Mouse (Mus musculus): Measurements from ENCODE around the gene Zfhx3. TPM values are rescaled to one million over a fixed set of nuclear protein-coding genes. Genes with fewer than 3 reads are reported as not detected.

Zfhx3 gene
- polyA plus RNA-seq, 1 experiment from 2014 or later, result 19.8 TPM

- no peaks in the 10 kb centered on the region for H3K4me1 ChIP-seq (ENCODE audit: insufficient read depth)
- TF ChIP-seq CTCF (IDR thresholded peaks at IDR 0.05; ENCODE audit: low read depth), result no peak
- no peaks in the 10 kb centered on the region for H3K27me3 ChIP-seq (ENCODE audit: insufficient read depth, low read length)
- H3K9ac ChIP-seq, result no peak overlapping the region
- H3K27ac ChIP-seq (ENCODE audit: low read depth), result no peak overlapping the region
- no peak overlapping the region for H3K4me2 ChIP-seq
- 87% methylated on average over 2 of the region's 2 CpGs for WGBS
- H3K36me3 ChIP-seq (ENCODE audit: insufficient read depth), result no peaks in the 10 kb centered on the region
- no peaks in the 10 kb centered on the region for H3K9me3 ChIP-seq (ENCODE audit: low read depth, low read length)
- no peak overlapping the region for H3K4me3 ChIP-seq (ENCODE audit: low read depth, low read length)
- ATAC-seq (ENCODE audit: insufficient read depth), result no peak
- no peak for DNase-seq
Measured at GRCm38 (mm10) chr8:108637887-108638286, 695.4 kb downstream of the Zfhx3 start.

DNA sequence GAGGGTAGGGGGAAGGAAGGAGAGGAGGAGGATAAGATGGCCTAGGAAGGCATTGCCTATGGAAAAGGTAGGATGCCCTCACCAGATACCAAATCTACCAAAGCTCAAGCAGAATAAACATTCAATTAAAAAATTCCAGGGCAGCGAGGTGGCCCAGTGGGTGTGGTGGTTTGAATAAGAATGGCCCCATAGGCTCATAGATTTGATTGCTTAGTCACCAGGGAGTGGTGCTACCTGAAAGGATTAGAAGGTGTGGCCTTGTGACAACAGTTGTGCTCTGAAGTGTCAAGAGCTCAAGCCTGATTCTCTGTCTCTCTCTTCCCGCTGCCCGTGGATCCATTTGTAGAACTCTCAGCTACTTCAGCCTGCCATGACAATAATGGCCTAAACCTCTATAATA, 703.2 kb downstream of the Zfhx3 start:
- no peak for DNase-seq
- no peak overlapping the region for H3K9ac ChIP-seq
- no peak overlapping the region for H3K4me3 ChIP-seq (ENCODE audit: low read depth, low read length)
- no peak for TF ChIP-seq CTCF (IDR thresholded peaks at IDR 0.05; ENCODE audit: low read depth)
- H3K9me3 ChIP-seq (ENCODE audit: low read depth, low read length), result no peaks in the 10 kb centered on the region
- H3K27ac ChIP-seq (ENCODE audit: low read depth), result no peak overlapping the region
- H3K27me3 ChIP-seq (ENCODE audit: insufficient read depth, low read length), result no peaks in the 10 kb centered on the region
- H3K4me2 ChIP-seq, result no peak overlapping the region
- H3K4me1 ChIP-seq (ENCODE audit: insufficient read depth), result peaks cover 11% of the 10 kb centered on the region; the same call in 1 of the 2 replicates
- 67% methylated on average over 3 of the region's 3 CpGs for WGBS
- H3K36me3 ChIP-seq (ENCODE audit: insufficient read depth), result no peaks in the 10 kb centered on the region
- no peak for ATAC-seq (ENCODE audit: insufficient read depth)

DNA sequence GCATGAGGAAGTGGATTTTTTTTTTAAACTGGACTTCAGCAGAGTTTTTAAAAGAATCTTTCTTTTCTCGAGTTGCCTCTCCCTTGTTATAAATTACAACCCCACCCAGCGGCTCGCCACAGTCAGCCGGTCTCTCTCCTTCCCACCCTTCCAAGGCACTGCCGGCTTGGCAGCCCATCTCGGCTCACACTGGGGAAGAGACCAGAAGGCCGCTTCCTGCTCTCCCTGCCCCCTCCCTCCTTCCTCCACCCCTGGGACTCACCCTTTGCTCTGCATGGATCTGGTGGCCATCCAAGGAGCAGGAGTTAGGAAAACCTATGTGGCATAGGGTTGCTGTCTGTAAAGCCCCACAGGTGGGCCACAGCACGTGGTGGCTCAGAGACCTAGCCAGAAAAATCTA, 705.1 kb downstream of the Zfhx3 start:
- peak; percentile 86 for ATAC-seq (ENCODE audit: insufficient read depth)
- no peak overlapping the region; the same call in 1 of the 2 replicates for H3K9ac ChIP-seq
- no peaks in the 10 kb centered on the region for H3K9me3 ChIP-seq (ENCODE audit: low read depth, low read length)
- 23% methylated on average over 8 of the region's 8 CpGs for WGBS
- H3K36me3 ChIP-seq (ENCODE audit: insufficient read depth), result no peaks in the 10 kb centered on the region
- peak overlapping the region; percentile 3; the same call in 1 of the 2 replicates for H3K4me2 ChIP-seq
- no peak overlapping the region for H3K4me3 ChIP-seq (ENCODE audit: low read depth, low read length)
- peak overlapping the region; percentile 68 for H3K27ac ChIP-seq (ENCODE audit: low read depth)
- no peaks in the 10 kb centered on the region for H3K27me3 ChIP-seq (ENCODE audit: insufficient read depth, low read length)
- DNase-seq, result peak; percentile 77
- TF ChIP-seq CTCF (IDR thresholded peaks at IDR 0.05; ENCODE audit: low read depth), result no peak
- H3K4me1 ChIP-seq (ENCODE audit: insufficient read depth), result peaks cover 11% of the 10 kb centered on the region; the same call in 1 of the 2 replicates

DNA sequence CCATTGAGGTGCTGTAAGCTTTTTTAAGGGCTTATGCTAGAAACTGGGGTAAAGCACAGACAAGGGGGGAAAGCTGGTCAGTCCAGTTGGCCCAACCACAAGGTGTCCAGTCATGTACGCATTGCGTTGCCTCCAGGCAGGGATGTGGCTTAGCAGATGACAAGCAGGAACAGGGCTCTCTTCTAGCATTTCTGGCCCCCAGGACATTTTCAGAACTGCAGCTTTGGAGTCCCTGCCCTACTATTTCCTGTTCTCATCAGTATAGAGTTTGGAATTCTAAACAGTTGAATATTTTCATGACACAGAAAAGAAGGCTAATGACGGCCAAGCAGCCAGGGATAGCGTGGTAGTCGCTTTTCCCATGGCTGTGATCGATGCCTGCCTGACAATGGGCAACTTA, 706.5 kb downstream of the Zfhx3 start:
- no peak for TF ChIP-seq CTCF (IDR thresholded peaks at IDR 0.05; ENCODE audit: low read depth)
- H3K4me1 ChIP-seq (ENCODE audit: insufficient read depth), result peaks cover 11% of the 10 kb centered on the region; the same call in 1 of the 2 replicates
- DNase-seq, result peak; percentile 60
- no peak overlapping the region for H3K27ac ChIP-seq (ENCODE audit: low read depth)
- H3K4me3 ChIP-seq (ENCODE audit: low read depth, low read length), result no peak overlapping the region
- no peaks in the 10 kb centered on the region for H3K9me3 ChIP-seq (ENCODE audit: low read depth, low read length)
- no peak overlapping the region for H3K4me2 ChIP-seq
- ATAC-seq (ENCODE audit: insufficient read depth), result no peak
- H3K27me3 ChIP-seq (ENCODE audit: insufficient read depth, low read length), result no peaks in the 10 kb centered on the region
- WGBS, result 54% methylated on average over 6 of the region's 6 CpGs
- H3K9ac ChIP-seq, result no peak overlapping the region
- no peaks in the 10 kb centered on the region for H3K36me3 ChIP-seq (ENCODE audit: insufficient read depth)

- no peak for DNase-seq
- Histone ChIP-seq H3K9ac (no peak overlapping the region), H3K4me2 (no peak overlapping the region), H3K36me3 (ENCODE audit: insufficient read depth) (no peaks in the 10 kb centered on the region), H3K4me3 (ENCODE audit: low read depth, low read length) (no peak overlapping the region), H3K27ac (ENCODE audit: low read depth) (no peak overlapping the region), H3K9me3 (ENCODE audit: low read depth, low read length) (no peaks in the 10 kb centered on the region), H3K4me1 (ENCODE audit: insufficient read depth) (peaks cover 11% of the 10 kb centered on the region; the same call in 1 of the 2 replicates), H3K27me3 (ENCODE audit: insufficient read depth, low read length) (no peaks in the 10 kb centered on the region)
- no peak for ATAC-seq (ENCODE audit: insufficient read depth)
- TF ChIP-seq CTCF (IDR thresholded peaks at IDR 0.05; ENCODE audit: low read depth), result no peak
- 78% methylated on average over 8 of the region's 8 CpGs for WGBS
Measured at GRCm38 (mm10) chr8:108650837-108651236, 708.4 kb downstream of the Zfhx3 start.

- Histone ChIP-seq H3K27me3 (ENCODE audit: insufficient read depth, low read length) (no peaks in the 10 kb centered on the region), H3K4me2 (no peak overlapping the region), H3K4me3 (ENCODE audit: low read depth, low read length) (no peak overlapping the region), H3K9ac (no peak overlapping the region), H3K4me1 (ENCODE audit: insufficient read depth) (no peaks in the 10 kb centered on the region), H3K27ac (ENCODE audit: low read depth) (no peak overlapping the region), H3K36me3 (ENCODE audit: insufficient read depth) (no peaks in the 10 kb centered on the region), H3K9me3 (ENCODE audit: low read depth, low read length) (no peaks in the 10 kb centered on the region)
- 40% methylated on average over 5 of the region's 5 CpGs for WGBS
- no peak for DNase-seq
- ATAC-seq (ENCODE audit: insufficient read depth), result no peak
- TF ChIP-seq CTCF (IDR thresholded peaks at IDR 0.05; ENCODE audit: low read depth), result no peak
Measured at GRCm38 (mm10) chr8:108661486-108662093, 719.1 kb downstream of the Zfhx3 start.

GRCm38 (mm10) chr8:108662766-108663165, 720.3 kb downstream of the Zfhx3 start:
- H3K27me3 ChIP-seq (ENCODE audit: insufficient read depth, low read length), result no peaks in the 10 kb centered on the region

More at GRCm38 (mm10) chr8:108662766-108663165, 720.3 kb downstream of the Zfhx3 start:
- no peak for DNase-seq
- Histone ChIP-seq H3K4me2 (no peak overlapping the region), H3K9ac (no peak overlapping the region), H3K4me3 (ENCODE audit: low read depth, low read length) (no peak overlapping the region), H3K36me3 (ENCODE audit: insufficient read depth) (no peaks in the 10 kb centered on the region), H3K9me3 (ENCODE audit: low read depth, low read length) (no peaks in the 10 kb centered on the region), H3K4me1 (ENCODE audit: insufficient read depth) (no peaks in the 10 kb centered on the region), H3K27ac (ENCODE audit: low read depth) (no peak overlapping the region)
- TF ChIP-seq CTCF (IDR thresholded peaks at IDR 0.05; ENCODE audit: low read depth), result no peak
- WGBS, result 65% methylated on average over 3 of the region's 3 CpGs
- no peak for ATAC-seq (ENCODE audit: insufficient read depth)

Data from lung, embryonic 14.5 days (tissue).